Comparison of ENCODE assay signal across 8 mouse cellular contexts in the genomic region with DNA sequence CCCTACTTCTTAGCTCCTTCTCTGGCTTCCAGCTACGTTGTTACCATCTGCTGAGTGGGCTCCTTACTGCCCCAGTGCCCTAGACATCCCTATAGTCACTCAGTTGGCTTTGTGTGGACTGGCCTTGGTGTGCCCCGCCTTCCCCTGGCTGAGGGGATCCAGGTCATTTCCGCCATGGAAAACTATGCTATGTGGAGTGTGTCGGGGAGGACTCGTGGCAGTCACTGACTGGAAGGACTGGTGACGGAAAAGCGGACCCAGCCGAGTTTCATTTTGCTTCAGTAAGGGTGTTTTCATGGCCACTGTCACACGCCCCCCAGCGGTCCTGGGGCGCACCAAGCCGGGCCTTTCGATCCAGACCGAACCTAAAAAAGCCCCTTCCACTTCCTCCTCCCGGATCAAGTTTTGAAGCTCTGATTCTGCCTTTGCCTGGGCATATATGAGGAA. TPM values are rescaled to one million over a fixed set of nuclear protein-coding genes. Genes with fewer than 3 reads are reported as not detected.
DNase-seq lines count a peak whose midpoint lies in the region; ATAC-seq and TF ChIP-seq lines count a peak whose summit lies in the region.

No protein-coding gene starts in this region.

- peak overlapping the region; percentile 76 for H3K9ac ChIP-seq in embryonic facial prominence, embryonic 11.5 days (replicated peaks; ENCODE audit: low read length)
- peak overlapping the region; percentile 19 for H3K9ac ChIP-seq in liver, adult 2 months (ENCODE audit: low read depth, low read length)
- peak overlapping the region; percentile 76 for H3K9ac ChIP-seq in midbrain, embryonic 16.5 days (ENCODE audit: low read depth, low read length)

- TF ChIP-seq POLR2A in liver, adult 2 months (IDR thresholded peaks at IDR 0.05; ENCODE audit: extremely low read depth, insufficient read depth, low read length): no peak

- H3K27ac ChIP-seq in embryonic facial prominence, embryonic 11.5 days (replicated peaks; ENCODE audit: low read depth, low read length): peak overlapping the region; percentile 84
- no peak overlapping the region for H3K27ac ChIP-seq in liver, adult 2 months (replicated peaks; ENCODE audit: insufficient read depth, low read depth, low read length)
- peak overlapping the region; percentile 82 for H3K27ac ChIP-seq in midbrain, embryonic 16.5 days (ENCODE audit: low read length)

- no peaks in the 10 kb centered on the region for H3K79me2 ChIP-seq in liver, adult 2 months (ENCODE audit: control insufficient read depth, insufficient read depth, low read length)

- peak; percentile 62 for TF ChIP-seq CTCF in liver, adult 2 months (IDR thresholded peaks at IDR 0.05; ENCODE audit: low read depth, low read length)

- H3K4me1 ChIP-seq in embryonic facial prominence, embryonic 11.5 days (ENCODE audit: control insufficient read depth, insufficient read depth, low read length): peaks cover 20% of the 10 kb centered on the region
- peaks cover 8% of the 10 kb centered on the region for H3K4me1 ChIP-seq in liver, adult 2 months (ENCODE audit: control insufficient read depth, insufficient read depth, low read length)
- peaks cover 49% of the 10 kb centered on the region for H3K4me1 ChIP-seq in midbrain, embryonic 16.5 days (ENCODE audit: control insufficient read depth, insufficient read depth, low read length)

- no peaks in the 10 kb centered on the region for H3K36me3 ChIP-seq in embryonic facial prominence, embryonic 11.5 days (replicated peaks; ENCODE audit: control insufficient read depth, insufficient read depth, low read depth, low read length)
- no peaks in the 10 kb centered on the region for H3K36me3 ChIP-seq in liver, adult 2 months (ENCODE audit: control insufficient read depth, insufficient read depth, low read length)
- H3K36me3 ChIP-seq in midbrain, embryonic 16.5 days (ENCODE audit: control insufficient read depth, insufficient read depth, low read length): no peaks in the 10 kb centered on the region

- peak; percentile 81 for DNase-seq in 416B (ENCODE audit: low read depth)
- peak; percentile 85 for DNase-seq in adrenal gland, adult 2 months
- peak; percentile 71 for DNase-seq in embryonic facial prominence, embryonic 11.5 days (ENCODE audit: low spot score)
- peak; percentile 70 for DNase-seq in heart, adult 8-10 months (ENCODE audit: low spot score)
- peak; percentile 57 for DNase-seq in kidney, adult 11 months
- DNase-seq in liver, adult 2 months (ENCODE audit: extremely low read depth, low read depth, low spot score): peak; percentile 46
- peak; percentile 57 to 80 for DNase-seq in spleen, postnatal 4 days (ENCODE audit: low spot score in 2 of 2)

- peak overlapping the region; percentile 56 for H3K4me3 ChIP-seq in embryonic facial prominence, embryonic 11.5 days (ENCODE audit: low read depth, low read length)
- H3K4me3 ChIP-seq in liver, adult 2 months (ENCODE audit: insufficient read depth, low read depth, low read length): peak overlapping the region; percentile 71
- H3K4me3 ChIP-seq in midbrain, embryonic 16.5 days (ENCODE audit: low read depth, low read length): peak overlapping the region; percentile 63

- ATAC-seq in embryonic facial prominence, embryonic 11.5 days (replicated peaks; ENCODE audit: insufficient number of reproducible peaks, low FRiP score, low TSS enrichment, low read depth): peak; percentile 66
- ATAC-seq in midbrain, embryonic 16.5 days: peak; percentile 50

- H3K9me3 ChIP-seq in embryonic facial prominence, embryonic 11.5 days (replicated peaks; ENCODE audit: control insufficient read depth, low read length): no peaks in the 10 kb centered on the region
- no peaks in the 10 kb centered on the region for H3K9me3 ChIP-seq in midbrain, embryonic 16.5 days (replicated peaks; ENCODE audit: control insufficient read depth, low read length, poor library complexity, severe bottlenecking)

- H3K27me3 ChIP-seq in embryonic facial prominence, embryonic 11.5 days (ENCODE audit: control insufficient read depth, insufficient read depth, low read length): no peaks in the 10 kb centered on the region
- no peaks in the 10 kb centered on the region for H3K27me3 ChIP-seq in liver, adult 2 months (ENCODE audit: control insufficient read depth, insufficient read depth, low read length)
- no peaks in the 10 kb centered on the region for H3K27me3 ChIP-seq in midbrain, embryonic 16.5 days (ENCODE audit: control insufficient read depth, insufficient read depth, low read depth, low read length)

- H3K4me2 ChIP-seq in embryonic facial prominence, embryonic 11.5 days (ENCODE audit: low read depth, low read length): peak overlapping the region; percentile 82
- H3K4me2 ChIP-seq in midbrain, embryonic 16.5 days (ENCODE audit: low read length): peak overlapping the region; percentile 79

- 4% methylated on average over 15 of the region's 15 CpGs for WGBS in embryonic facial prominence, embryonic 11.5 days
- WGBS in liver, adult 2 months: 11% methylated on average over 15 of the region's 15 CpGs
- WGBS in midbrain, embryonic 16.5 days: 1% methylated on average over 15 of the region's 15 CpGs

RNA-seq across cellular contexts. Expression of gene Itm2c, which starts 1.3 kb away (rescaled TPM):
- 100 to 1,000 TPM; 549 to 588 TPM for total RNA-seq in adrenal gland, adult 2 months (2021)
- polyA plus RNA-seq in adrenal gland, adult 2 months (2012; rRNA removed): 777 and 999 TPM in 2 replicates
- 130 and 133 TPM in 2 replicates for polyA plus RNA-seq in embryonic facial prominence, embryonic 11.5 days (2014; fragmentation: Nextera tagmentation; extraction: Ambion mirVana)
- 10 to 100 TPM; 56.7 to 61.6 (median 58.2) TPM for total RNA-seq in heart, adult 8-10 months (2022)
- total RNA-seq in liver, adult 2 months (2014; rRNA removed): 39.1 and 41.1 TPM in 2 replicates
- polyA plus RNA-seq in liver, adult 2 months (2012; rRNA removed): 48.3 and 60.1 TPM in 2 replicates
- polyA plus RNA-seq in midbrain, embryonic 16.5 days (2015; fragmentation: Nextera tagmentation; extraction: Ambion mirVana): 249 and 258 TPM in 2 replicates

RNA-seq across cellular contexts. Expression of gene 4933407L21Rik, which starts 32.9 kb away (rescaled TPM):
- total RNA-seq in adrenal gland, adult 2 months (2021): under 1 TPM in 1 of 2 experiments, not detected in 1; 0.24 TPM
- polyA plus RNA-seq in adrenal gland, adult 2 months (2012; rRNA removed): 0.10 TPM in 1 of 2 replicates, not detected in the other
- polyA plus RNA-seq in embryonic facial prominence, embryonic 11.5 days (2014; fragmentation: Nextera tagmentation; extraction: Ambion mirVana): not detected in 2 replicates
- total RNA-seq in heart, adult 8-10 months (2022): not detected
- total RNA-seq in liver, adult 2 months (2014; rRNA removed): not detected in 2 replicates
- polyA plus RNA-seq in liver, adult 2 months (2012; rRNA removed): not detected in 2 replicates
- 10.1 and 10.5 TPM in 2 replicates for polyA plus RNA-seq in midbrain, embryonic 16.5 days (2015; fragmentation: Nextera tagmentation; extraction: Ambion mirVana)

Comparison
In these comparisons a context has a peak if more than half of its experiments do, and no peak if none do; other contexts are left out.
1. H3K9ac ChIP-seq: peak in every context shown above with its lines; median percentile 76 in embryonic facial prominence, embryonic 11.5 days; 76 in midbrain, embryonic 16.5 days; 19 in liver, adult 2 months.